Mouse (Mus musculus) R1 (cell line): ENCODE results near the gene Gm10217.

Experiments
- DNase-seq: peaks from one replicate; pipeline ENCODE4 v3.0.0-alpha.2; 2018; ENCODE audit warnings: low read depth, low spot score

Gm10217 gene

GRCm38 (mm10) chr8:9863951-9864350 is at the start of gene Gm10217:
Gene Gm10217, plus strand, starts transcription at chr8:9864251.
- no peak for DNase-seq

GRCm38 (mm10) chr8:9824770-9825169 is 39.3 kb upstream of the Gm10217 start:
- DNase-seq: peak; percentile 57

GRCm38 (mm10) chr8:9840257-9840656 is 23.8 kb upstream of the Gm10217 start:
- no peak for DNase-seq

- peak; percentile 28 for DNase-seq
Observed at GRCm38 (mm10) chr8:9859286-9859685, 4.8 kb upstream of the Gm10217 start.

- no peak for DNase-seq
Observed at GRCm38 (mm10) chr8:9860539-9861203, 3.4 kb upstream of the Gm10217 start.

GRCm38 (mm10) chr8:9865150-9865549 is 1.1 kb downstream of the Gm10217 start:
- no peak for DNase-seq

- peak; percentile 69 for DNase-seq
Observed at GRCm38 (mm10) chr8:9868094-9868493, 4.0 kb downstream of the Gm10217 start.

DNA sequence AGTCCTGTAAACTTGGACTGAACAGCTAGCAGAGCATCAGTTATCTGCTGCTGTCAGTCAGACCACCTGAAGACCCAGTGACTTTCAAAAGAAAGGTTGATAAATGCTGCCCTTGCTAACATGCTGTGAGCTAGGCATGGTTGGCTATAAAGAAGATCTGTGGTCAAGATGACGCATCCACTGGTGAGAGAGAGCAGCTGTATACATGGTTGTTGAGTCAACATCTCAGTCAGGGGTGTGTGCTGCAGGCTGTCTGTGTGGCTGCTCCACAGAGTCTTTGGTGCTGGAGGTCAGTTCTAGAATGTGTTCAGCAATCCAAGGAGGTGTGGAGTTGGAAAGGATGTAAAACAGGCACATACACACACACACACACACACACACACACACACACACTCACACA is 12.2 kb downstream of the Gm10217 start:
- DNase-seq: no peak

DNA sequence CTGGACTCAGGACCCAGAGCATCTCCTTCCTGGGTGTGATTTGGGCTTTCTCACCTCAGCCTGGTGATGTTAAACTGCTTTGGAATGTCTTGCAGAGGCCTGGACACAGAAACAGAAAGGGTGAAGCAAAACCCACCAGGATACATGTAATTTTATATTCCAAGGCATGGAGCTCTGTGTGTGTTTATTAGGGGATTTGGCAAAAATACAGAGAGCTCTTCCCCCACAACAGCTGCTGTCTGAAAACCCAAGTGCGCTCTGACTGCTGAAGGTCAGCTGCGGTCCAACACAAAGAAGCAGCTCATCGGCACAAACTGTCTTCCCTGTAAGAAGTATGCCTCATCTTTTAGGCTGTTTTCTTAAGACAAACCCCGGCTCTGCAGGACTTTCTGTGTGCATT is 15.9 kb downstream of the Gm10217 start:
- DNase-seq: no peak

GRCm38 (mm10) chr8:9886714-9887113 is 22.7 kb downstream of the Gm10217 start:
- peak; percentile 90 for DNase-seq

DNA sequence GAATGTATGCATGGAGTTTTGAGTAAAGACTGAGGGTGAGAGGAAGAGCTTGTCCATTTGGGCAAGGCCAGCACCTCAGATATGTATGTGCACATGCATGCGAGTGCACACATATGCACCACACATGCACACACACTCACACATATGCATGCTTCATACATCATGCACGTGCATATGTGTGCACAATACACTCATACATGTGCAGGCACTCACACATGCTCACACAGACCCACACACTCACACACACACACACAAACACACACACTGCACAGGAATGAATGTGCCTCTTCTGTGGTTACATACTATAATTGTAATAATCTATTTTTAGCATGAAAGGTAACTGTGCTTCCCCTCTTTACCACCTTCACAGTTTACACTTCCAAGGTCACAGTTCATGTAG is 35.1 kb downstream of the Gm10217 start:
- DNase-seq: no peak

DNA sequence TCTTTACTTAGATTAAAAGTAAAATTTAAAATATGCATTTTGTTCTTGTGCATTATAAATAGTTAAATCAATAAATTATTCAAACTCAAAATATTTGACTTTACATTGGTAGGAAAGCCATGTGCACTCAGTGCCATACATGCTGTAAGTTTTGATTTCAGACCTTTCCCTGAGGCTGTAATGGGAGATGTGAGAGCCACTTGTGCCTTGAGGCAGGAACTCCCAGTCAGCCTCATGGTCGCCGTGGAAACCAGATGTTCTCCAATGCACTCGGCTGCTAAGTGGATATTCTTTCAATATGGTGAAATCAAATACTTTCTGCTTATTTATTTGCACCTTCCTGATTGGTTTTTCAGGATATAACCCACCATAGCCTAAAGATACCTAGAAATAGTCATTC is 35.6 kb downstream of the Gm10217 start:
- DNase-seq: no peak
